Mouse (Mus musculus): ENCODE measurements at regions not wholly inside any gene's neighbourhood (a gene's known extent, or its start where the extent isn't known, plus 50 kb on each side); places are given as distances from the start of the nearest gene placed in this dataset.

- Histone ChIP-seq H3K4me3 (ENCODE audit: low read depth, low read length) (no peak overlapping the region), H3K27me3 (replicated peaks; ENCODE audit: insufficient read depth, low read length) (no peaks in the 10 kb centered on the region), H3K9me3 (ENCODE audit: low read length) (no peaks in the 10 kb centered on the region), H3K27ac (ENCODE audit: low read length) (no peak overlapping the region), H3K9ac (replicated peaks; ENCODE audit: low read depth) (no peak overlapping the region), H3K4me1 (ENCODE audit: insufficient read depth, low read depth, low read length) (no peaks in the 10 kb centered on the region), H3K36me3 (ENCODE audit: insufficient read depth, low read length) (no peaks in the 10 kb centered on the region), H3K4me2 (replicated peaks; ENCODE audit: low read depth, low read length) (no peak overlapping the region)
- no peak for DNase-seq (ENCODE audit: low spot score)
- WGBS = 66% methylated on average over 4 of the region's 4 CpGs
- no peak for ATAC-seq
- TF ChIP-seq EP300 (IDR thresholded peaks at IDR 0.05) (no peak), CTCF (IDR thresholded peaks at IDR 0.05) (no peak)
These were observed 125.7 kb upstream of the Sfrp2 start for GRCm38 (mm10) chr3:83640433-83640832.

GRCm38 (mm10) chr3:83663716-83664115 lies 102.4 kb upstream of the Sfrp2 start:
- ATAC-seq (no peak), DNase-seq (ENCODE audit: low spot score) (no peak)
- Histone ChIP-seq H3K9me3 (ENCODE audit: low read length) (no peaks in the 10 kb centered on the region), H3K27me3 (replicated peaks; ENCODE audit: insufficient read depth, low read length) (no peaks in the 10 kb centered on the region), H3K4me3 (ENCODE audit: low read depth, low read length) (no peak overlapping the region), H3K36me3 (ENCODE audit: insufficient read depth, low read length) (no peaks in the 10 kb centered on the region), H3K27ac (ENCODE audit: low read length) (no peak overlapping the region), H3K4me2 (replicated peaks; ENCODE audit: low read depth, low read length) (no peak overlapping the region), H3K9ac (replicated peaks; ENCODE audit: low read depth) (no peak overlapping the region), H3K4me1 (ENCODE audit: insufficient read depth, low read depth, low read length) (no peaks in the 10 kb centered on the region)
- 62% methylated on average over 1 of the region's 1 CpGs for WGBS
- TF ChIP-seq CTCF (IDR thresholded peaks at IDR 0.05) (no peak), EP300 (IDR thresholded peaks at IDR 0.05) (no peak)

GRCm38 (mm10) chr3:83676147-83676546 lies 90.0 kb upstream of the Sfrp2 start:
- DNase-seq (ENCODE audit: low spot score) = no peak
- TF ChIP-seq EP300 (IDR thresholded peaks at IDR 0.05) (no peak), CTCF (IDR thresholded peaks at IDR 0.05) (no peak)
- 84% methylated on average over 5 of the region's 5 CpGs for WGBS

GRCm38 (mm10) chr3:83686611-83687010 lies 79.5 kb upstream of the Sfrp2 start:
- H3K36me3 ChIP-seq (ENCODE audit: insufficient read depth, low read length) = no peaks in the 10 kb centered on the region
- TF ChIP-seq CTCF (IDR thresholded peaks at IDR 0.05) (no peak), EP300 (IDR thresholded peaks at IDR 0.05) (no peak)
- no peak for ATAC-seq
- no peaks in the 10 kb centered on the region for H3K4me1 ChIP-seq (ENCODE audit: insufficient read depth, low read depth, low read length)
- no peak overlapping the region for H3K4me2 ChIP-seq (replicated peaks; ENCODE audit: low read depth, low read length)
- H3K9ac ChIP-seq (replicated peaks; ENCODE audit: low read depth) = no peak overlapping the region
- no peak for DNase-seq (ENCODE audit: low spot score)
- 90% methylated on average over 15 of the region's 15 CpGs for whole genome bisulfite sequencing
- H3K4me3 ChIP-seq (ENCODE audit: low read depth, low read length) = no peak overlapping the region
- no peaks in the 10 kb centered on the region for H3K9me3 ChIP-seq (ENCODE audit: low read length)
- no peaks in the 10 kb centered on the region for H3K27me3 ChIP-seq (replicated peaks; ENCODE audit: insufficient read depth, low read length)
- no peak overlapping the region for H3K27ac ChIP-seq (ENCODE audit: low read length)

More at GRCm38 (mm10) chr3:83676147-83676546, 90.0 kb upstream of the Sfrp2 start:
- Histone ChIP-seq H3K9me3 (ENCODE audit: low read length) (no peaks in the 10 kb centered on the region), H3K36me3 (ENCODE audit: insufficient read depth, low read length) (no peaks in the 10 kb centered on the region), H3K27ac (ENCODE audit: low read length) (no peak overlapping the region), H3K4me1 (ENCODE audit: insufficient read depth, low read depth, low read length) (no peaks in the 10 kb centered on the region), H3K4me3 (ENCODE audit: low read depth, low read length) (no peak overlapping the region), H3K4me2 (replicated peaks; ENCODE audit: low read depth, low read length) (no peak overlapping the region), H3K9ac (replicated peaks; ENCODE audit: low read depth) (no peak overlapping the region), H3K27me3 (replicated peaks; ENCODE audit: insufficient read depth, low read length) (no peaks in the 10 kb centered on the region)
- no peak for ATAC-seq

GRCm38 (mm10) chr3:83687503-83687902 lies 78.6 kb upstream of the Sfrp2 start:
- DNase-seq (ENCODE audit: low spot score) = no peak
- no peak for ATAC-seq
- Histone ChIP-seq H3K4me2 (replicated peaks; ENCODE audit: low read depth, low read length) (no peak overlapping the region), H3K4me1 (ENCODE audit: insufficient read depth, low read depth, low read length) (no peaks in the 10 kb centered on the region), H3K4me3 (ENCODE audit: low read depth, low read length) (no peak overlapping the region), H3K9me3 (ENCODE audit: low read length) (no peaks in the 10 kb centered on the region), H3K9ac (replicated peaks; ENCODE audit: low read depth) (no peak overlapping the region), H3K27me3 (replicated peaks; ENCODE audit: insufficient read depth, low read length) (no peaks in the 10 kb centered on the region), H3K27ac (ENCODE audit: low read length) (no peak overlapping the region), H3K36me3 (ENCODE audit: insufficient read depth, low read length) (no peaks in the 10 kb centered on the region)
- WGBS = 89% methylated on average over 4 of the region's 4 CpGs
- no peak for TF ChIP-seq CTCF (IDR thresholded peaks at IDR 0.05)
- TF ChIP-seq EP300 (IDR thresholded peaks at IDR 0.05) = no peak

GRCm38 (mm10) chr3:83689068-83689976 lies 76.8 kb upstream of the Sfrp2 start:
- no peak overlapping the region for H3K27ac ChIP-seq (ENCODE audit: low read length)
- DNase-seq (ENCODE audit: low spot score) = peak; percentile 40
- H3K9ac ChIP-seq (replicated peaks; ENCODE audit: low read depth) = no peak overlapping the region
- peak; percentile 62 for ATAC-seq
- WGBS = 48% methylated on average over 12 of the region's 12 CpGs
- H3K36me3 ChIP-seq (ENCODE audit: insufficient read depth, low read length) = no peaks in the 10 kb centered on the region
- no peak overlapping the region for H3K4me2 ChIP-seq (replicated peaks; ENCODE audit: low read depth, low read length)
- H3K9me3 ChIP-seq (ENCODE audit: low read length) = no peaks in the 10 kb centered on the region
- no peaks in the 10 kb centered on the region for H3K4me1 ChIP-seq (ENCODE audit: insufficient read depth, low read depth, low read length)
- TF ChIP-seq EP300 (IDR thresholded peaks at IDR 0.05) (no peak), CTCF (IDR thresholded peaks at IDR 0.05) (no peak)
- H3K27me3 ChIP-seq (replicated peaks; ENCODE audit: insufficient read depth, low read length) = no peaks in the 10 kb centered on the region
- H3K4me3 ChIP-seq (ENCODE audit: low read depth, low read length) = no peak overlapping the region

Measured in lung, postnatal 0 days (tissue).